Mouse (Mus musculus) heart, postnatal 0 days (tissue): ENCODE results near the gene Vps8.

ENCODE experiments used
- CTCF ChIP-seq: IDR thresholded peaks from 2 replicates; pipeline ENCODE4 v1.5.1; 2016; ENCODE audit warnings: antibody characterized with exemption, control low read depth, low read depth
- EP300 ChIP-seq: IDR thresholded peaks from 2 replicates; pipeline ENCODE4 v1.6.1; 2016; ENCODE audit warnings: antibody characterized with exemption, low read depth

GRCm38 (mm10) chr16:21625784-21626634 is 203.1 kb downstream of the Vps8 start:
- TF ChIP-seq CTCF: no peak
- no peak for TF ChIP-seq EP300
